Mouse (Mus musculus): ENCODE data around the gene Arhgap31.
"Not testable (repeated sequence)": the region's sequence is repeated elsewhere in the genome, so short reads cannot be mapped to it uniquely, and the experiment has no call there.

Arhgap31 gene

DNA sequence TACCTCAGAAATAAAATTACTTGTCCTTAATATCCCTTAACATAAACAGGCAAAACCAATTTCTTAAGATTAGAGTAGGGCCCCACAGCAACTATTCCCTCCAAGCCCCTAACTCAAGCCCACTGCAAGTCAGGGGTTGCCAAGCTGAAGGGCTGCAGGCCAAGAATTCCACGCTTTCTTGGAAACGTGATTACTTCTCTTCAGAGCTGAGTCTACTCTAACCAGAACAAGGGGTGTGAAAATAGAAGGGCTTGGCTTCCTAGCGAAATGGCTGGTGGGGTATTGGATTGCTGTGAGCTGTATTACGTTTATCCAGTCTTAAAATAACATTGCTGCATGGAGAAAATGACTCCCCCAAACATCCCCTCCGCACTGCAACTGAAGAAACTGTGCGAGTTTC lies 25.4 kb downstream of the Arhgap31 start:
- Histone ChIP-seq H3K4me1 (replicated peaks; ENCODE audit: low read depth, low read length) (no peaks in the 10 kb centered on the region), H3K4me3 (replicated peaks; ENCODE audit: low read length) (no peak overlapping the region), H3K27me3 (ENCODE audit: insufficient read depth, low read length) (peaks cover 3% of the 10 kb centered on the region; the same call in 1 of the 2 replicates), H3K9me3 (ENCODE audit: low read length) (no peaks in the 10 kb centered on the region), H3K36me3 (ENCODE audit: insufficient read depth, low read length) (no peaks in the 10 kb centered on the region)
- no peak for TF ChIP-seq POU5F1 (IDR thresholded peaks at IDR 0.05; ENCODE audit: borderline replicate concordance, low read length)

DNA sequence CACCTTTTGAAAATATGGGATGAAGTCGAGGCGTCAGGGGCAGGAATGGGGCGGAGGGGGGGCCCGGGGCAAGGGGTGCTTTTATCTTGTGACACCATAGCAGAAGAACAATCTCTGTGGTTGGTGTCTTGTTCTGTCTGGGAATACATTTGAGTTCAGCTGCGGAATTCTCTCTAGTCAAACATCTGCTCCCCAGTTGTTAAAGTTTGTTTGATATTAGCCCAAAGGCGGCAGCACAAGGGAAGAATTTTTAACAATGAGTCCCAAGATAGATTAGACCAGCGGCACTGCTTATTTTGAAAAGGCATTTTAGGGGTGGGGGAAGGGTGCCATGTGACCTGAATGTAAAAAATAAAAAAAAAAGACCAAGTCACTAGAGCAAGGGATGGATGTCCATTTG lies 30.0 kb downstream of the Arhgap31 start:
- Histone ChIP-seq H3K9me3 (ENCODE audit: low read length) (no peaks in the 10 kb centered on the region), H3K27me3 (ENCODE audit: insufficient read depth, low read length) (no peaks in the 10 kb centered on the region), H3K36me3 (ENCODE audit: insufficient read depth, low read length) (no peaks in the 10 kb centered on the region), H3K4me1 (replicated peaks; ENCODE audit: low read depth, low read length) (peaks cover 10% of the 10 kb centered on the region; the same call in 1 of the 2 replicates), H3K4me3 (replicated peaks; ENCODE audit: low read length) (no peak overlapping the region)
- TF ChIP-seq CTCF (conservative IDR thresholded peaks at IDR 0.05; ENCODE audit: low read length): no peak
- no peak for TF ChIP-seq NANOG (IDR thresholded peaks at IDR 0.05; ENCODE audit: borderline replicate concordance, low read length)

DNA sequence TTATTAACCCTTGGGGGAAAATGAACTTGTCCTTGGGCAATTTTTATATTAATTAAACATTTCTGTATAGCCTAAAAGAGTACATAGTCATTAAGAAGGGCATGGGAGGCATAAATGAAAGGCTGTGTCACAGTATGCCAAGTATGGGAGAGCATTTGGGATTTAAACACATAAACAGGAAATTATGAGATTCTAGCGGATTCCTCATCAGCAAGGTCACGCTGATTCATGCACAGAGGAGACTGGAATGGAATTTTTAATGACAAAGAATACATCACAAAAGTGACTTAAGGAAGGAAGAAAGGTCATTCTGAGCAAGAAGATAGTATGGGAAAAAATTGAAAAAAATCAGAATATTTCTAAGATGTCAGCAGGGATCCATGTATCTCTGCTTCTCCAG lies 31.8 kb downstream of the Arhgap31 start:
- peaks cover 10% of the 10 kb centered on the region; the same call in 1 of the 2 replicates for H3K4me1 ChIP-seq (replicated peaks; ENCODE audit: low read depth, low read length)
- no peaks in the 10 kb centered on the region for H3K36me3 ChIP-seq (ENCODE audit: insufficient read depth, low read length)
- H3K9me3 ChIP-seq (ENCODE audit: low read length): no peaks in the 10 kb centered on the region
- H3K27me3 ChIP-seq (ENCODE audit: insufficient read depth, low read length): no peaks in the 10 kb centered on the region
- H3K4me3 ChIP-seq (replicated peaks; ENCODE audit: low read length): no peak overlapping the region
- TF ChIP-seq NANOG (IDR thresholded peaks at IDR 0.05; ENCODE audit: borderline replicate concordance, low read length): no peak
- TF ChIP-seq POU5F1 (IDR thresholded peaks at IDR 0.05; ENCODE audit: borderline replicate concordance, low read length): no peak
- TF ChIP-seq CTCF (conservative IDR thresholded peaks at IDR 0.05; ENCODE audit: low read length): no peak

DNA sequence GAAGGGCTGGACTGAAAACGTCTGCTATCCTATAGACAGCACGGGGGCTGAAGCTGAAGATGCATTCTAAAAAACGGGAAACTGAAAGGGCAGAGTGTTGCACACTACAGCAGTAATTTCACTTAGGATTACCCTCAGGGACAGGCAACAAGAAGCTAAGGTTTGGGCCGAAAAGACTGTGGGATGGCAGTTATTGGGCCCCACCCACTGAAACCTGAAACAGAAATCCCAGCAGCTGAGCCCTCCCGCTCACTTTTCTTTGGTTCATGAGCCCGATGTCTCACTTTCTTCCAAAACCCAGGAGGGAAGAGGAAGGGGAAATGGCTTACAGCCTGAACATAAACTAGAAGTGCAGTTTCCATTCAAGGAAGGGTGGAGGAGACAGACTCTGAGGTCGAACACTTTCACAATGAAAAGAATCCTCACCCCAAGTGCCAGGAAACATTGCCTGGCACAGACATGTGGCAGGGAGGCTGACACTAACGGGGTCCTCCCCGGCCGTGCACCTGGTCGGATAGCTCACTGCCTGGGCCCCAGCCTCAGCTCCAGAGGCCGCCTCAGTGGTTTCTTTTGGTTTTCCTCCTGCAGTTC lies 33.5 kb downstream of the Arhgap31 start:
- no peak overlapping the region; the same call in 1 of the 2 replicates for H3K4me3 ChIP-seq (replicated peaks; ENCODE audit: low read length)
- peaks cover 4% of the 10 kb centered on the region; the same call in 1 of the 2 replicates for H3K27me3 ChIP-seq (ENCODE audit: insufficient read depth, low read length)
- no peak for TF ChIP-seq NANOG (IDR thresholded peaks at IDR 0.05; ENCODE audit: borderline replicate concordance, low read length)
- no peak for TF ChIP-seq CTCF (conservative IDR thresholded peaks at IDR 0.05; ENCODE audit: low read length)
- TF ChIP-seq POU5F1 (IDR thresholded peaks at IDR 0.05; ENCODE audit: borderline replicate concordance, low read length): no peak
- H3K4me1 ChIP-seq (replicated peaks; ENCODE audit: low read depth, low read length): peaks cover 15% of the 10 kb centered on the region; the same call in 1 of the 2 replicates
- no peaks in the 10 kb centered on the region for H3K9me3 ChIP-seq (ENCODE audit: low read length)
- H3K36me3 ChIP-seq (ENCODE audit: insufficient read depth, low read length): no peaks in the 10 kb centered on the region

DNA sequence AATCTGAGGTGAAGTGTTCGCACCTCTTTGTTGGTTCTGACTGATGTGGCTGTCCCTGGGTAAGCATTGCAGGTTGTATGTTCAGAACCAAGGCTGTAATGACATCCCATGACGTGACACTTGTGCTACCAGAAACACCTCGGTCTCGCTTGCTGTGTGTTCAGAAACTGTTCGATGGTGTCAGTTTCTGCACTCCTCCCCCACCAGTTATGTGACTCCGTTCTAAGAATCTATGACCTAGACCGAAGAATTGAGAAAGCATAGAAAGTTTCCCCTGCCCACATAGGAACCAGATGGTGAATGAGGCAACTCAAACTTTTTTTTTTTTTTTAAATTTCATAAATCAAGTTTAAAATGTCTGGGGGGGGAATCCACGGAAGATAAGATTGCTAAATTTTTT lies 34.2 kb downstream of the Arhgap31 start:
- Histone ChIP-seq H3K36me3 (ENCODE audit: insufficient read depth, low read length) (no peaks in the 10 kb centered on the region), H3K27me3 (ENCODE audit: insufficient read depth, low read length) (peaks cover 10% of the 10 kb centered on the region), H3K9me3 (ENCODE audit: low read length) (no peaks in the 10 kb centered on the region), H3K4me1 (replicated peaks; ENCODE audit: low read depth, low read length) (peaks cover 15% of the 10 kb centered on the region), H3K4me3 (replicated peaks; ENCODE audit: low read length) (no peak overlapping the region)
- TF ChIP-seq POU5F1 (IDR thresholded peaks at IDR 0.05; ENCODE audit: borderline replicate concordance, low read length): no peak
- TF ChIP-seq NANOG (IDR thresholded peaks at IDR 0.05; ENCODE audit: borderline replicate concordance, low read length): no peak
- TF ChIP-seq CTCF (conservative IDR thresholded peaks at IDR 0.05; ENCODE audit: low read length): no peak

DNA sequence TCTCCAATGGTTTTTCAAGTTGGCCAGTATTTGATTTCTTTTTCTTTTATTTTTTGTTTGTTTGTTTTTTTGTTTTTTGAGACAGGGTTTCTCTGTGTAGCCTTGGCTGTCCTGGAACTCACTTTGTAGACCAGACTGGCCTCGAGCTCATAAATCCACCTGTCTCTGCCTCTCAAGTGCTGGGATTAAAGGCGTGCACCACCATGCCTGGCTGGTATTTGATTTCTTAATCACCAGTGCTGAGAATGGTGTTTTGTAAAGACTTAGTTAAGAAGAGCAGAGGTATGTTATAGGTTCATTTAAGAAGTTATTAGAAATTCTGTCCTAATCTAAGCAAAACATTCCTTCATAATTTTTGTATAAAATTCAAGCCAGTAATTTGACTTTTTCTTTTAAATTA lies 35.1 kb downstream of the Arhgap31 start:
- H3K36me3 ChIP-seq (ENCODE audit: insufficient read depth, low read length); H3K4me3 ChIP-seq (replicated peaks; ENCODE audit: low read length); H3K9me3 ChIP-seq (ENCODE audit: low read length): not testable (repeated sequence)
- Histone ChIP-seq H3K4me1 (replicated peaks; ENCODE audit: low read depth, low read length) (peaks cover 25% of the 10 kb centered on the region), H3K27me3 (ENCODE audit: insufficient read depth, low read length) (peaks cover 18% of the 10 kb centered on the region)

DNA sequence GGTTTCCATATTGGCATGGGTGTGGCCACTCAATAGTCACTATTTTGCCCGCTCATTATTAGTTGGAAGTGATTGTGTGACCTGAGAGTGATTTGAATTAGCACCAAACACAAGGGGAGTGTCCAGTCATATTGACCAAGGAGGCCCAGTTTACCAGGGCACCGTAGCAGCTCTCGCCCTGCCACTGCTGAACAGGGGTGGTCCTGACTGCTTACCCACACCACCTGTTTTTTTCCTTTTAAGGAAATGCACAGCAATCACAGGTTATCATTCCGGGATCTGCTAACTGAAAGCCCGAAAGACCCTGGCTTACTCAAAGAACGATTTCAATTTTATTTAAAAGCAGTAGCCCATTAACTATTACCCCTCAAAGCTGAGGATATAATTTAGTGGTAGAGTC lies 35.9 kb downstream of the Arhgap31 start:
- TF ChIP-seq CTCF (conservative IDR thresholded peaks at IDR 0.05; ENCODE audit: low read length): no peak
- no peak overlapping the region for H3K4me3 ChIP-seq (replicated peaks; ENCODE audit: low read length)
- peaks cover 26% of the 10 kb centered on the region for H3K4me1 ChIP-seq (replicated peaks; ENCODE audit: low read depth, low read length)
- no peaks in the 10 kb centered on the region for H3K36me3 ChIP-seq (ENCODE audit: insufficient read depth, low read length)
- H3K27me3 ChIP-seq (ENCODE audit: insufficient read depth, low read length): peaks cover 25% of the 10 kb centered on the region
- no peaks in the 10 kb centered on the region for H3K9me3 ChIP-seq (ENCODE audit: low read length)

DNA sequence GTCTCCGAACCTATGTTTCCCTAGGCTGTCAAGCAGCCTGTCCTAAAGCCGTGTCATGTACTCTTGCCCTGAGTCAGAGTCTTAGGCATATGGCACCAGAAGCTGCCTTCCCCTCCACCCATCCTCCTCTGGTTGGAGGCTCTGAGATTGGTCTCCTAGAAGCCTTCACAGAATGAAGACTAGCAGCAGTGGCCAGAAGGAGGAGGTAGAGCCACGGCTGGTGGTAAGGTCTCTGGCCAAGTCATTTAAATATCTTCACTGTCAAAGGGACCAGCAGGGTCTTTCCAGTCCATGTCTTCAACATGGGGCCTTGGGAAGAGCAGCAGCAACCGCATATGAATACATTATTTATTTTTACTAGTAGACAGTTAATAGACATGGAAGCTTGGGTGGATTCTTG lies 36.4 kb downstream of the Arhgap31 start:
- TF ChIP-seq NANOG (IDR thresholded peaks at IDR 0.05; ENCODE audit: borderline replicate concordance, low read length) (no peak), CTCF (conservative IDR thresholded peaks at IDR 0.05; ENCODE audit: low read length) (no peak), POU5F1 (IDR thresholded peaks at IDR 0.05; ENCODE audit: borderline replicate concordance, low read length) (no peak)
- peaks cover 26% of the 10 kb centered on the region for H3K4me1 ChIP-seq (replicated peaks; ENCODE audit: low read depth, low read length)
- no peak overlapping the region for H3K4me3 ChIP-seq (replicated peaks; ENCODE audit: low read length)
- no peaks in the 10 kb centered on the region for H3K9me3 ChIP-seq (ENCODE audit: low read length)
- H3K27me3 ChIP-seq (ENCODE audit: insufficient read depth, low read length): peaks cover 25% of the 10 kb centered on the region
- no peaks in the 10 kb centered on the region for H3K36me3 ChIP-seq (ENCODE audit: insufficient read depth, low read length)

DNA sequence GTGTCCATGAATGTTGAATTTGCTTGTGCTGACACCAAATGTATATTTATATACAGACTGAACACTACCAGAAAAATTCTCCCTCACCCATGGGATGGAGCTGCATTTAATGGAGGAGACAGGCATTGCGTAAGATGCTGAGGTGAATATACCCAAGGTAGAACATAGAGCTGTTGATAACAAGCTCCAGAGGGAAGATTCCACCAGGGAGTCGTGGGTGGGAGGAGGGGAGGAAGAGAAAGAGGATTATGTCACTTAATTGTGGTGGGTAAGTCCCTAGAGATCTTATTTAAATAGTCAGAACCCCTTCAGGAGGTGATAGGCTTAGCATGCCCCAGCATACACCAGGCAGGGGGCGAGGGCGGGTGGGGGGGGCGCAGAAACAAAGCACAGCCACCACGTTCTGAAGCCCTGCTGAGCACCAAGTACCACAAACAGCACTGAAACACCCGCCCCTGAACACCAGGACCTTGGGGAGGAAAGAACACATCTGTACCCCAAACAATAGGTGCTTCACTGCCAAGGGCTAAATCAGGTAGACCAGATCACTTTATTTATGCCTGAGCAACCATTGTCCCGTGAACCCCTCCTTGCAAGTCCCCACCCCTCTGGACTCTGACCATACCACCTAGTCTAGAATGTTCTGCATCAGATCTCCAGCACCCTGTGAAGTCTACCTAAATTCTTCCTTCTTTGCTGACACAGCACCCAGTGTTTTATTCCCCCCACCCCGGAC lies 37.3 kb downstream of the Arhgap31 start:
- Histone ChIP-seq H3K36me3 (ENCODE audit: insufficient read depth, low read length) (no peaks in the 10 kb centered on the region), H3K4me1 (replicated peaks; ENCODE audit: low read depth, low read length) (peaks cover 26% of the 10 kb centered on the region), H3K4me3 (replicated peaks; ENCODE audit: low read length) (no peak overlapping the region), H3K27me3 (ENCODE audit: insufficient read depth, low read length) (peaks cover 25% of the 10 kb centered on the region), H3K9me3 (ENCODE audit: low read length) (no peaks in the 10 kb centered on the region)
- no peak for TF ChIP-seq POU5F1 (IDR thresholded peaks at IDR 0.05; ENCODE audit: borderline replicate concordance, low read length)
- TF ChIP-seq CTCF (conservative IDR thresholded peaks at IDR 0.05; ENCODE audit: low read length): no peak
- no peak for TF ChIP-seq NANOG (IDR thresholded peaks at IDR 0.05; ENCODE audit: borderline replicate concordance, low read length)

Data from E14TG2a.4 (cell line).